Comparison of ENCODE assay signal across 9 mouse cellular contexts in genomic region chr8:120256958-120257357, GRCm38 (mm10). TPM values are rescaled to one million over a fixed set of nuclear protein-coding genes. Genes with fewer than 3 reads are reported as not detected.
DNase-seq lines count a peak whose midpoint lies in the region; ATAC-seq and TF ChIP-seq lines count a peak whose summit lies in the region.
"Had no signal": no experiment of that assay in that cellular context is flagged by ENCODE, and none has a peak within 500 bp of the region (broad histone marks: within the 10 kb centered on the region; RNA-seq: fewer than 3 reads in every experiment).

No protein-coding gene starts in this region.

- peak overlapping the region; percentile 18 for H3K9ac ChIP-seq in limb, embryonic 12.5 days (replicated peaks)
- no peak overlapping the region for H3K9ac ChIP-seq in neural tube, embryonic 14.5 days (replicated peaks; ENCODE audit: low read depth, low read length)

- H3K4me3 ChIP-seq in gastrocnemius, adult 2 months, result 0 out of 2 replicates have a peak overlapping the region, but pooled peaks have one; percentile 3
- H3K4me3 ChIP-seq in heart, embryonic 10.5 days, result no peak overlapping the region
- H3K4me3 ChIP-seq in limb, embryonic 12.5 days (replicated peaks), result no peak overlapping the region
- no peak overlapping the region for H3K4me3 ChIP-seq in neural tube, embryonic 14.5 days (ENCODE audit: low read depth, low read length)
- H3K4me3 ChIP-seq in cerebellum, adult 2 months (replicated peaks; ENCODE audit: insufficient read depth, low read depth, low read length), result no peak overlapping the region
- H3K4me3 ChIP-seq in thymus, adult 2 months (ENCODE audit: control insufficient read depth, insufficient read depth, low read length), result no peak overlapping the region

- TF ChIP-seq CTCF in gastrocnemius, adult 2 months (IDR thresholded peaks at IDR 0.05), result no peak
- TF ChIP-seq CTCF in cerebellum, adult 2 months (IDR thresholded peaks at IDR 0.05; ENCODE audit: borderline replicate concordance, insufficient read depth, low read depth, low read length), result no peak
- TF ChIP-seq CTCF in thymus, adult 2 months (IDR thresholded peaks at IDR 0.05; ENCODE audit: borderline replicate concordance, control insufficient read depth, extremely low read depth, insufficient read depth, low read length, poor library complexity), result no peak

- 38% methylated on average over 6 of the region's 6 CpGs for WGBS in heart, embryonic 10.5 days
- 33% methylated on average over 6 of the region's 6 CpGs for WGBS in limb, embryonic 12.5 days
- WGBS in neural tube, embryonic 14.5 days, result 27% methylated on average over 6 of the region's 6 CpGs
- 43% methylated on average over 6 of the region's 6 CpGs for WGBS in cerebellum, adult 2 months
- WGBS in thymus, adult 2 months, result 90% methylated on average over 6 of the region's 6 CpGs

- no peaks in the 10 kb centered on the region for H3K9me3 ChIP-seq in heart, embryonic 10.5 days
- no peaks in the 10 kb centered on the region for H3K9me3 ChIP-seq in limb, embryonic 12.5 days
- no peaks in the 10 kb centered on the region for H3K9me3 ChIP-seq in neural tube, embryonic 14.5 days (ENCODE audit: control insufficient read depth, low read length)

- H3K4me1 ChIP-seq in heart, embryonic 10.5 days, result peaks cover 53% of the 10 kb centered on the region
- peaks cover 88% of the 10 kb centered on the region for H3K4me1 ChIP-seq in limb, embryonic 12.5 days (replicated peaks)
- peaks cover 16% of the 10 kb centered on the region; the same call in 1 of the 2 replicates for H3K4me1 ChIP-seq in neural tube, embryonic 14.5 days (ENCODE audit: control insufficient read depth, insufficient read depth, low read length)
- no peaks in the 10 kb centered on the region for H3K4me1 ChIP-seq in cerebellum, adult 2 months (ENCODE audit: control insufficient read depth, insufficient read depth, low read length)
- no peaks in the 10 kb centered on the region for H3K4me1 ChIP-seq in thymus, adult 2 months (replicated peaks; ENCODE audit: control insufficient read depth, insufficient read depth, low read length)

- peak overlapping the region; percentile 4; the same call in 1 of the 2 replicates for H3K4me2 ChIP-seq in limb, embryonic 12.5 days
- no peak overlapping the region for H3K4me2 ChIP-seq in neural tube, embryonic 14.5 days (ENCODE audit: low read depth, low read length)

- intact Hi-C loops in gastrocnemius, adult 2 months (cut with DNase I), result no loop called here

- ATAC-seq in limb, embryonic 12.5 days (ENCODE audit: insufficient number of reproducible peaks, insufficient read depth, low FRiP score, low TSS enrichment, low read depth), result no peak
- 0 out of 2 replicates have a peak, but pooled peaks have one; percentile 38 for ATAC-seq in neural tube, embryonic 14.5 days (ENCODE audit: low read depth)

- H3K27ac ChIP-seq in gastrocnemius, adult 2 months, result peak overlapping the region; percentile 89
- peak overlapping the region; percentile 42 for H3K27ac ChIP-seq in heart, embryonic 10.5 days
- peak overlapping the region; percentile 20; the same call in 1 of the 2 replicates for H3K27ac ChIP-seq in limb, embryonic 12.5 days
- peak overlapping the region; percentile 28; the same call in 1 of the 2 replicates for H3K27ac ChIP-seq in neural tube, embryonic 14.5 days (ENCODE audit: low read depth, low read length)
- no peak overlapping the region for H3K27ac ChIP-seq in cerebellum, adult 2 months (ENCODE audit: insufficient read depth, low read length)
- no peak overlapping the region for H3K27ac ChIP-seq in thymus, adult 2 months (ENCODE audit: control insufficient read depth, insufficient read depth, low read length)
- H3K27ac ChIP-seq: macrophage had no signal

- H3K36me3 ChIP-seq in heart, embryonic 10.5 days, result no peaks in the 10 kb centered on the region
- H3K36me3 ChIP-seq in limb, embryonic 12.5 days, result no peaks in the 10 kb centered on the region
- H3K36me3 ChIP-seq in neural tube, embryonic 14.5 days (ENCODE audit: control insufficient read depth, insufficient read depth, low read length), result no peaks in the 10 kb centered on the region
- H3K36me3 ChIP-seq in thymus, adult 2 months (ENCODE audit: control insufficient read depth, insufficient read depth, low read length), result no peaks in the 10 kb centered on the region

- peak; percentile 86 for DNase-seq in gastrocnemius, adult 2 months
- no peak for DNase-seq in gastrocnemius, postnatal 10 days
- DNase-seq in heart, embryonic 10.5 days (ENCODE audit: low spot score), result no peak
- DNase-seq in cerebellum, adult 2 months, result no peak
- no peak for DNase-seq in thymus, adult 2 months
- DNase-seq in spleen, postnatal 10 days (ENCODE audit: low spot score in 2 of 2), result no peak

- 0 out of 2 replicates have a peak, but pooled peaks cover 2% of the 10 kb centered on the region for H3K27me3 ChIP-seq in heart, embryonic 10.5 days (ENCODE audit: insufficient read depth, poor library complexity, severe bottlenecking)
- no peaks in the 10 kb centered on the region for H3K27me3 ChIP-seq in limb, embryonic 12.5 days
- H3K27me3 ChIP-seq in neural tube, embryonic 14.5 days (ENCODE audit: control insufficient read depth, insufficient read depth, low read length), result no peaks in the 10 kb centered on the region
- H3K27me3 ChIP-seq in cerebellum, adult 2 months (ENCODE audit: control insufficient read depth, insufficient read depth, low read length), result no peaks in the 10 kb centered on the region
- H3K27me3 ChIP-seq in thymus, adult 2 months (ENCODE audit: control insufficient read depth, insufficient read depth, low read length), result no peaks in the 10 kb centered on the region

- no peak for TF ChIP-seq POLR2A in cerebellum, adult 2 months (IDR thresholded peaks at IDR 0.05; ENCODE audit: borderline replicate concordance, insufficient read depth, low read length)
- TF ChIP-seq POLR2A in thymus, adult 2 months (IDR thresholded peaks at IDR 0.05; ENCODE audit: control insufficient read depth, extremely low read depth, insufficient read depth, low read length, poor library complexity), result no peak

RNA-seq across cellular contexts. Expression of gene Gse1, which starts 28.7 kb away (rescaled TPM):
- 10 to 100 TPM; 26.5 to 37.3 TPM for total RNA-seq in gastrocnemius, adult 2 months (2021)
- 10 to 100 TPM; 25.5 to 38.6 TPM for total RNA-seq in gastrocnemius, postnatal 10 days (2021)
- 12.2 and 13.7 TPM in 2 replicates for polyA plus RNA-seq in heart, embryonic 10.5 days (2016; fragmentation: Nextera tagmentation; extraction: Ambion mirVana)
- polyA plus RNA-seq in limb, embryonic 12.5 days (2016; fragmentation: Nextera tagmentation; extraction: Ambion mirVana), result 7.6 and 9.1 TPM in 2 replicates
- polyA plus RNA-seq in neural tube, embryonic 14.5 days (2014; fragmentation: Nextera tagmentation; extraction: Ambion mirVana), result 19.2 and 23.3 TPM in 2 replicates
- 52.4 and 58.4 TPM in 2 replicates for polyA plus RNA-seq in cerebellum, adult 2 months (2012; rRNA removed)
- 202 and 226 TPM in 2 replicates for polyA plus RNA-seq in thymus, adult 2 months (2012; rRNA removed)

Comparison
In these comparisons a context has a peak if more than half of its experiments do, and no peak if none do; other contexts are left out.
1. H3K27ac ChIP-seq: peak in gastrocnemius, adult 2 months (single experiment), heart, embryonic 10.5 days (single experiment), limb, embryonic 12.5 days (single experiment) and neural tube, embryonic 14.5 days (single experiment); none in cerebellum, adult 2 months (single experiment) and thymus, adult 2 months (single experiment).